Mouse (Mus musculus): ENCODE results near the gene Zcchc2. TPM values are rescaled to one million over a fixed set of nuclear protein-coding genes. Genes with fewer than 3 reads are reported as not detected.
A peak's percentile ranks its signal among the peaks of the same experiment; 100 is the strongest.

Gene Zcchc2
- polyA plus RNA-seq, 1 experiment from 2014 or later, result 2.2 TPM

DNA sequence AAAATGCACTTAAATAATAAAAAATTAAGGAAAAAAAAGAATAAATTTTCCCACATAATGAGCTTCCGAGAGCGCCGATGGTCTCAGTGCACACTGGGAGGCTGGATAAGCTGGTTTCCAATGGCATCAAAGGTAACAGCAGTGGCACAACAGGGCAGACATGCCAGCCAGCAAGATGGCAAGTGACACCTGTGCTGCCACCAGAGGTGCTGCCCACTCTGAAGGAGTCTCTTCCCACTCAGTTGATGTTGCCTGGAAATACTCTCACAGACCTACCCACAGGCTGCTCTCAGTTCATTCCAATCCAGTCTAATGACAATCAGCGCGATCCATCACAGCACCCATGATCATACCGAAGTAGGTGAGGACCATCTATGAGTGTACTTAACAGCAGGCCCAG is 58.8 kb downstream of the Zcchc2 start:
- Histone ChIP-seq H3K36me3 (no peaks in the 10 kb centered on the region), H3K4me2 (no peak overlapping the region), H3K27me3 (no peaks in the 10 kb centered on the region), H3K27ac (no peak overlapping the region), H3K4me3 (no peak overlapping the region), H3K9ac (no peak overlapping the region), H3K9me3 (no peaks in the 10 kb centered on the region), H3K4me1 (replicated peaks) (no peaks in the 10 kb centered on the region)
- 95% methylated on average over 6 of the region's 6 CpGs for WGBS
- ATAC-seq (ENCODE audit: low FRiP score), result no peak

- no peak for ATAC-seq (ENCODE audit: low FRiP score)
- 73% methylated on average over 6 of the region's 6 CpGs for WGBS
- Histone ChIP-seq H3K4me1 (replicated peaks) (no peaks in the 10 kb centered on the region), H3K27ac (no peak overlapping the region), H3K4me2 (no peak overlapping the region), H3K9me3 (no peaks in the 10 kb centered on the region), H3K36me3 (no peaks in the 10 kb centered on the region), H3K4me3 (no peak overlapping the region), H3K9ac (no peak overlapping the region), H3K27me3 (no peaks in the 10 kb centered on the region)
Observed at GRCm38 (mm10) chr1:106054978-106055377, 64.8 kb downstream of the Zcchc2 start.

GRCm38 (mm10) chr1:106058355-106058754 is 68.1 kb downstream of the Zcchc2 start:
- no peak for ATAC-seq (ENCODE audit: low FRiP score)
- Histone ChIP-seq H3K27ac (no peak overlapping the region), H3K4me3 (no peak overlapping the region), H3K27me3 (no peaks in the 10 kb centered on the region), H3K36me3 (no peaks in the 10 kb centered on the region), H3K4me2 (no peak overlapping the region), H3K4me1 (replicated peaks) (peaks cover 10% of the 10 kb centered on the region; the same call in 1 of the 2 replicates), H3K9ac (no peak overlapping the region), H3K9me3 (no peaks in the 10 kb centered on the region)
- 79% methylated on average over 5 of the region's 5 CpGs for WGBS

GRCm38 (mm10) chr1:106059516-106060277 is 69.5 kb downstream of the Zcchc2 start:
- H3K4me2 ChIP-seq, result no peak overlapping the region
- H3K27ac ChIP-seq, result no peak overlapping the region
- WGBS, result 86% methylated on average over 4 of the region's 4 CpGs
- no peaks in the 10 kb centered on the region for H3K36me3 ChIP-seq
- H3K4me3 ChIP-seq, result no peak overlapping the region
- H3K27me3 ChIP-seq, result no peaks in the 10 kb centered on the region
- H3K9ac ChIP-seq, result no peak overlapping the region
- peaks cover 10% of the 10 kb centered on the region; the same call in 1 of the 2 replicates for H3K4me1 ChIP-seq (replicated peaks)
- no peaks in the 10 kb centered on the region for H3K9me3 ChIP-seq
- no peak for ATAC-seq (ENCODE audit: low FRiP score)

DNA sequence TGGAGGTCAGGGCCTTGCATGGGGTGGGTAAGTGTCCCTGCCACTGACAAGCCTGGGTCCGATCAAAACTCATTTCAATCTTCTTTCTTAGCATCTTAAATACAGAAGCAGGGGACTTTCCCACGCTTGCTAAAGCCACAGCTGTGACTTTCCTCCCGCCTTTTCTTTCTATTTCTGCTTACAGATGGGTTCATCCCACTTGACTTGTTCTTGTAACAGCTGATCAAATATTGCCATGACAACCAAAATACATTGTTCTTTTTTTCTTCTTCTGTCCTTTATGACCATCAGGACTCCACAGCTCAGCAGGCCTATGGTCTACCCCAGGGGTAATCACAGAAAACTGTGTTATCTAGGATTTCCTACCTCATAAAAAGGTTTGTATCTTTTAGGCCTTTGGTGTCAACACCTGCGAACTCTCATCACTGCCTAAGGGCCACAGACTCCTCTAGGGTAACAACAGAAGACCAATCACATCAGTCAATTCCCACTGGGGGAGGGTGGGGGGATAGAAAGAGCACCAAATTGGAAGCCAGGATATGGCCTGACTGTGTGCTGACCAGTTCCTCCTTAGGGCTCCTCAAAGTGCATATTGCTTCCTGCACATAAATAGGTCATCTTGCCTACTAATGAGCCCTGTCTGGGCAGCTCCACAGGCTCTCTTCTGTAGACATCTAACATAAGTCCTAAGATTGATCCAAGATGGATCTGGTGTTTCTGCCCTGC is 71.1 kb downstream of the Zcchc2 start:
- no peak overlapping the region for H3K9ac ChIP-seq
- no peaks in the 10 kb centered on the region for H3K27me3 ChIP-seq
- no peak overlapping the region for H3K4me3 ChIP-seq
- H3K4me1 ChIP-seq (replicated peaks), result peaks cover 12% of the 10 kb centered on the region; the same call in 1 of the 2 replicates
- ATAC-seq (ENCODE audit: low FRiP score), result 0 out of 2 replicates have a peak, but pooled peaks have one; percentile 17
- no peak overlapping the region for H3K4me2 ChIP-seq
- no peaks in the 10 kb centered on the region for H3K36me3 ChIP-seq
- H3K27ac ChIP-seq, result no peak overlapping the region
- H3K9me3 ChIP-seq, result no peaks in the 10 kb centered on the region
- 59% methylated on average over 4 of the region's 4 CpGs for WGBS

GRCm38 (mm10) chr1:106062891-106063590 is 72.8 kb downstream of the Zcchc2 start:
- H3K9ac ChIP-seq, result no peak overlapping the region
- H3K4me2 ChIP-seq, result no peak overlapping the region
- no peak overlapping the region for H3K27ac ChIP-seq
- 90% methylated on average over 9 of the region's 9 CpGs for WGBS
- ATAC-seq (ENCODE audit: low FRiP score), result no peak
- no peak overlapping the region for H3K4me3 ChIP-seq
- H3K36me3 ChIP-seq, result no peaks in the 10 kb centered on the region
- H3K27me3 ChIP-seq, result no peaks in the 10 kb centered on the region
- peaks cover 12% of the 10 kb centered on the region; the same call in 1 of the 2 replicates for H3K4me1 ChIP-seq (replicated peaks)
- no peaks in the 10 kb centered on the region for H3K9me3 ChIP-seq

DNA sequence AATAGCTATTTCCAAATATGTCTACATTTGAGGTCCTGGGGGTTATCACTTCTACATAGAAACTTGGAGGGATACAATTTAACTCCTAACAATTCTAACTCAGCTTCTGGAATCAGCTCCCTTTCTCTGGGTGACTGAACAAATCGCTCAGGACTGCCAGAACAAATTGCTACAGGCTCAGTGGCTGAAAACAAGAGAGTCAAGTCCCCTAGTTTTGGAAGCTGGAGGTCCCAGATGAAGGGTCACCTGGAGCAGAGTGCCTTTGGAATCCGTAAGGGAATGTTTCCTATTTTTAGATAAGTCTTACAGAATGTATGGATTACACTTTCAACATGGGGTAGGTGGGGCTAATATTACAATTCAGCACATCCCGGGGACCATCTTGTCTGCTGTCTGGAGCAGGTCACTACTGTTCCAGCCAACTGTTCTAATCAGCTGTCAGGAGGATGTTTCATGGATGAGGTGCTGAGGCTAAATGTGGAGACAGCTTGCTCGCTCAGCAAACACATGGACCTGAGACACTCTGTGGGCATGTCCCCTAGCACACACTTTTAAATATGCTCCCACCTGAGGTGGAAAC is 73.5 kb downstream of the Zcchc2 start:
- H3K9ac ChIP-seq, result no peak overlapping the region
- no peak overlapping the region for H3K4me2 ChIP-seq
- H3K9me3 ChIP-seq, result no peaks in the 10 kb centered on the region
- 84% methylated on average over 4 of the region's 4 CpGs for WGBS
- no peak overlapping the region for H3K27ac ChIP-seq
- peaks cover 12% of the 10 kb centered on the region; the same call in 1 of the 2 replicates for H3K4me1 ChIP-seq (replicated peaks)
- no peak overlapping the region for H3K4me3 ChIP-seq
- no peaks in the 10 kb centered on the region for H3K36me3 ChIP-seq
- no peak for ATAC-seq (ENCODE audit: low FRiP score)
- no peaks in the 10 kb centered on the region for H3K27me3 ChIP-seq

DNA sequence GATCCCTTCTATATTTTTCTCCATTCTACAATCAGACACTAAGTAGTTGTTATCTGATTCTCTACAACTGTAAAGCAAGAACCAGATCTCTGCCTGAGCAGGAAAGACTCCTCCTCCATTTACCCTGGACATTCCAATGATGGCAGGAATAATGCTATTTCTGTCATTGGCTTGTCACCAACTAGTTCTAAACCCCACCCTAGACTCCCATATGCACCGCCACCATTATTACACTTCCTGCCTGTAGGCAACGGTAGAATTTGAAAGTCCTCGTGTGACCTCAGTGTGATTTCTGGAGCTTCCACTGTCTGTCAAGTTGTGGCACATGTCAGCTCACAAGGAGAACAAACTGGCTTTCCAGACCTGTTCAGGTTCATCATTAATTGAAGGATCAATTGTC is 74.1 kb downstream of the Zcchc2 start:
- H3K27ac ChIP-seq, result no peak overlapping the region
- no peak overlapping the region for H3K4me2 ChIP-seq
- H3K4me3 ChIP-seq, result no peak overlapping the region
- WGBS, result 62% methylated on average over 3 of the region's 3 CpGs
- ATAC-seq (ENCODE audit: low FRiP score), result no peak
- H3K9ac ChIP-seq, result no peak overlapping the region
- no peaks in the 10 kb centered on the region for H3K9me3 ChIP-seq
- peaks cover 12% of the 10 kb centered on the region; the same call in 1 of the 2 replicates for H3K4me1 ChIP-seq (replicated peaks)
- no peaks in the 10 kb centered on the region for H3K27me3 ChIP-seq
- no peaks in the 10 kb centered on the region for H3K36me3 ChIP-seq

DNA sequence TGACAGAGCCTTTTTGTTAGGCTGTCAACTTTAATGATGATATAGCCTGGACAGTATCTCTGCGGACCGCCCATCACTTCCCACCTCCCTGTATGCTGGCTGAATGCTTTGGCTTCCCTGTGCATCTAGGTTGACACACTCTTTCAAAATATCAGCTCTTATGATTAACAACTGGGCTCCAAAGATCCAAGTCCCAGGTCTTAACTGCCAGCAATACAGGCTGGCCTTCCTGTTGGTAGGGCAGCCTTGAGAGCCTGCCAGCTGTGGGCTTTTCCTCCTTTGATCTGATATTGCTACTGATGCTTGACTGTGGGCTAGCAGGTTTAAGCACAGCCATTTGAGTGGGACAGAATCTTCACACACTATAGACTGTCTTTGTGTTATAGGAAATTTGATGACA is 74.5 kb downstream of the Zcchc2 start:
- WGBS, result 73% methylated on average over 2 of the region's 2 CpGs
- no peaks in the 10 kb centered on the region for H3K9me3 ChIP-seq
- no peak overlapping the region for H3K4me2 ChIP-seq
- ATAC-seq (ENCODE audit: low FRiP score), result no peak
- no peaks in the 10 kb centered on the region for H3K36me3 ChIP-seq
- no peak overlapping the region for H3K27ac ChIP-seq
- H3K4me1 ChIP-seq (replicated peaks), result peaks cover 12% of the 10 kb centered on the region; the same call in 1 of the 2 replicates
- no peaks in the 10 kb centered on the region for H3K27me3 ChIP-seq
- no peak overlapping the region for H3K9ac ChIP-seq
- H3K4me3 ChIP-seq, result no peak overlapping the region

- Histone ChIP-seq H3K9me3 (no peaks in the 10 kb centered on the region), H3K27ac (no peak overlapping the region), H3K4me2 (no peak overlapping the region), H3K4me1 (replicated peaks) (peaks cover 12% of the 10 kb centered on the region; the same call in 1 of the 2 replicates), H3K4me3 (no peak overlapping the region), H3K36me3 (no peaks in the 10 kb centered on the region), H3K9ac (no peak overlapping the region), H3K27me3 (no peaks in the 10 kb centered on the region)
- WGBS, result 61% methylated on average over 7 of the region's 7 CpGs
- ATAC-seq (ENCODE audit: low FRiP score), result no peak
Observed at GRCm38 (mm10) chr1:106065679-106066078, 75.5 kb downstream of the Zcchc2 start.

- no peak overlapping the region for H3K27ac ChIP-seq
- no peak for ATAC-seq (ENCODE audit: low FRiP score)
- 78% methylated on average over 6 of the region's 6 CpGs for WGBS
Observed at GRCm38 (mm10) chr1:106067306-106067705, 77.1 kb downstream of the Zcchc2 start.

More at GRCm38 (mm10) chr1:106067306-106067705, 77.1 kb downstream of the Zcchc2 start:
- Histone ChIP-seq H3K9ac (no peak overlapping the region), H3K4me2 (no peak overlapping the region), H3K36me3 (no peaks in the 10 kb centered on the region), H3K27me3 (no peaks in the 10 kb centered on the region), H3K9me3 (no peaks in the 10 kb centered on the region), H3K4me1 (replicated peaks) (peaks cover 11% of the 10 kb centered on the region), H3K4me3 (no peak overlapping the region)

Data from hindbrain, embryonic 13.5 days (tissue).